In genomic region chr13:107831221-107831681, GRCm38 (mm10) we compare ENCODE assay signal across 8 mouse cellular contexts.
A peak's percentile ranks its signal among the peaks of the same experiment; 100 is the strongest.
DNase-seq lines count a peak whose midpoint lies in the region; ATAC-seq and TF ChIP-seq lines count a peak whose summit lies in the region.

No protein-coding gene starts in this region.

- 2% methylated on average over 17 of the region's 17 CpGs for WGBS in hindbrain, embryonic 12.5 days
- WGBS in lung, postnatal 0 days = 2% methylated on average over 17 of the region's 17 CpGs

- peak overlapping the region; percentile 12; the same call in 1 of the 2 replicates for H3K4me3 ChIP-seq in hindbrain, embryonic 12.5 days
- H3K4me3 ChIP-seq in lung, postnatal 0 days (ENCODE audit: low read depth, low read length) = peak overlapping the region; percentile 25

- no peaks in the 10 kb centered on the region for H3K9me3 ChIP-seq in hindbrain, embryonic 12.5 days (replicated peaks)
- no peaks in the 10 kb centered on the region for H3K9me3 ChIP-seq in lung, postnatal 0 days (ENCODE audit: low read length)

- peak; percentile 98 for ATAC-seq in hindbrain, embryonic 12.5 days (ENCODE audit: low FRiP score)
- ATAC-seq in lung, postnatal 0 days = peak; percentile 100

- peak; percentile 96 for TF ChIP-seq EP300 in lung, postnatal 0 days (IDR thresholded peaks at IDR 0.05)

- peaks cover 50% of the 10 kb centered on the region for H3K4me1 ChIP-seq in hindbrain, embryonic 12.5 days
- H3K4me1 ChIP-seq in lung, postnatal 0 days (ENCODE audit: insufficient read depth, low read depth, low read length) = peaks cover 7% of the 10 kb centered on the region; the same call in 1 of the 2 replicates

- no peak for TF ChIP-seq CTCF in lung, postnatal 0 days (IDR thresholded peaks at IDR 0.05)

- H3K36me3 ChIP-seq in hindbrain, embryonic 12.5 days = no peaks in the 10 kb centered on the region
- H3K36me3 ChIP-seq in lung, postnatal 0 days (ENCODE audit: insufficient read depth, low read length) = no peaks in the 10 kb centered on the region

- H3K9ac ChIP-seq in hindbrain, embryonic 12.5 days = no peak overlapping the region
- H3K9ac ChIP-seq in lung, postnatal 0 days (replicated peaks; ENCODE audit: low read depth) = no peak overlapping the region

- DNase-seq in Muller cell, postnatal 12 days (ENCODE audit: inconsistent ontology term) = peak; percentile 99
- peak; percentile 84 to 85 for DNase-seq in cerebellum, postnatal 14 days
- DNase-seq in frontal cortex, postnatal 14 days (ENCODE audit: low spot score in 2 of 2) = peak; percentile 88 to 89
- peak; percentile 85 to 88 for DNase-seq in layer of hippocampus, postnatal 10 days (ENCODE audit: low spot score in 2 of 2)
- peak; percentile 99 for DNase-seq in lung, postnatal 0 days (ENCODE audit: low spot score)
- DNase-seq in ovary, postnatal 10 days (ENCODE audit: low spot score) = peak; percentile 80
- peak; percentile 84 for DNase-seq in thymus, postnatal 0 days (ENCODE audit: low spot score)

- no peak overlapping the region for H3K27ac ChIP-seq in hindbrain, embryonic 12.5 days
- H3K27ac ChIP-seq in lung, postnatal 0 days (ENCODE audit: low read length) = 0 out of 2 replicates have a peak overlapping the region, but pooled peaks have one; percentile 28

- no peaks in the 10 kb centered on the region for H3K27me3 ChIP-seq in hindbrain, embryonic 12.5 days
- no peaks in the 10 kb centered on the region for H3K27me3 ChIP-seq in lung, postnatal 0 days (replicated peaks; ENCODE audit: insufficient read depth, low read length)

- peak overlapping the region; percentile 41 for H3K4me2 ChIP-seq in hindbrain, embryonic 12.5 days (replicated peaks)
- H3K4me2 ChIP-seq in lung, postnatal 0 days (replicated peaks; ENCODE audit: low read depth, low read length) = peak overlapping the region; percentile 41
